Mouse (Mus musculus) neural tube, embryonic 13.5 days (tissue): ENCODE measurements around the gene Rnf38. TPM values are rescaled to one million over a fixed set of nuclear protein-coding genes. Genes with fewer than 3 reads are reported as not detected.

Experiments
- ATAC-seq: fragments of 200-750 bp; cut with Nextera tagmentation; 2 replicates; pipeline ENCODE4 v1.8.0; 2017; ENCODE audit warnings: low read depth, mild to moderate bottlenecking, moderate TSS enrichment, moderate library complexity
- H3K27ac ChIP-seq: fragments of 300-500 bp; sonication (generic); replicated peaks from 2 replicates; pipeline ENCODE4 v1.5.1; 2015; ENCODE audit warnings: moderate library complexity, mild to moderate bottlenecking, inconsistent platforms
- H3K27me3 ChIP-seq: fragments of 300-500 bp; sonication (generic); 2 replicates; pipeline ENCODE4 v1.6.1; 2015; ENCODE audit warnings: mild to moderate bottlenecking, inconsistent platforms
- H3K36me3 ChIP-seq: fragments of 300-500 bp; sonication (generic); 2 replicates; pipeline ENCODE4 v1.6.1; 2015; ENCODE audit warnings: mild to moderate bottlenecking, inconsistent platforms
- H3K4me1 ChIP-seq: fragments of 300-500 bp; sonication (generic); replicated peaks from 2 replicates; pipeline ENCODE4 v1.6.1; 2015; ENCODE audit warnings: inconsistent platforms
- H3K4me2 ChIP-seq: fragments of 300-500 bp; sonication (generic); 2 replicates; pipeline ENCODE4 v1.6.1; 2015; ENCODE audit warnings: inconsistent platforms, mild to moderate bottlenecking, moderate library complexity
- H3K4me3 ChIP-seq: fragments of 300-500 bp; sonication (generic); 2 replicates; pipeline ENCODE4 v1.5.1; 2015; ENCODE audit warnings: mild to moderate bottlenecking, inconsistent platforms
- H3K9ac ChIP-seq: fragments of 300-500 bp; sonication (generic); 2 replicates; pipeline ENCODE4 v1.6.1; 2015; ENCODE audit warnings: moderate library complexity, mild to moderate bottlenecking, inconsistent platforms
- H3K9me3 ChIP-seq: fragments of 300-500 bp; sonication (generic); 2 replicates; pipeline ENCODE4 v1.6.1; 2016; ENCODE audit warnings: inconsistent platforms
- WGBS: fragments of 180-500 bp; shearing (Covaris S2); methylation state at CpG from one replicate; pipeline ENCODE4 v1.1.7; 2015; 5-methylcytosine and 5-hydroxymethylcytosine counted together
- microRNA-seq: library from miRNA; unstranded; fragments of <30 nt; microRNA quantifications from one replicate; pipeline ENCODE4, GENCODE M21; 2016
- polyA plus RNA-seq: library from polyadenylated mRNA; unstranded; fragments of >200 nt; fragmentation: Nextera tagmentation; extraction: Ambion mirVana; gene quantifications from 2 replicates; pipeline ENCODE4 v1.2.1, GENCODE M21; 2015

The Rnf38 gene
- polyA plus RNA-seq, 1 experiment from 2014 or later: 34.1 TPM

GRCm38 (mm10) chr4:44078358-44078933 lies 155.1 kb downstream of the Rnf38 start:
- H3K9me3 ChIP-seq: no peaks in the 10 kb centered on the region
- ATAC-seq: no peak
- H3K9ac ChIP-seq: no peak overlapping the region
- H3K4me1 ChIP-seq: peaks cover 1% of the 10 kb centered on the region; the same call in 1 of the 2 replicates
- H3K4me2 ChIP-seq: no peak overlapping the region
- H3K27ac ChIP-seq: no peak overlapping the region
- 87% methylated on average over 7 of the region's 7 CpGs for WGBS
- no peak overlapping the region for H3K4me3 ChIP-seq
- H3K27me3 ChIP-seq: no peaks in the 10 kb centered on the region
- no peaks in the 10 kb centered on the region for H3K36me3 ChIP-seq

Small RNAs within 50 kb of the gene (microRNA-seq; reads per million reads assigned to microRNA genes)
- gene Mir5106: not detected

Other genes starting within 250 kb of the Rnf38 start
- 346 and 355 TPM in 2 replicates for gene Clta, start 229.3 kb downstream of the Rnf38 start, polyA plus RNA-seq
- gene Gne, start 149.6 kb downstream of the Rnf38 start, polyA plus RNA-seq: 23.3 and 25.4 TPM in 2 replicates
- 7.9 and 10.1 TPM in 2 replicates for gene Melk, start 67.1 kb upstream of the Rnf38 start, polyA plus RNA-seq